Mouse (Mus musculus) kidney, embryonic 16.5 days (tissue): ENCODE measurements at regions not wholly inside any gene's neighbourhood (a gene's known extent, or its start where the extent isn't known, plus 50 kb on each side); places are given as distances from the start of the nearest gene placed in this dataset.

Experiments used
- ATAC-seq: fragments of 200-750 bp; cut with Nextera tagmentation; 2 replicates; pipeline ENCODE4 v1.8.0; 2017; ENCODE audit warnings: moderate TSS enrichment; ENCODE audit not compliant: low FRiP score, low TSS enrichment
- H3K27ac ChIP-seq: fragments of 300-500 bp; sonication (generic); 2 replicates; pipeline ENCODE4 v1.5.1; 2014; ENCODE audit warnings: low read length
- H3K27me3 ChIP-seq: fragments of 300-500 bp; sonication (generic); 2 replicates; pipeline ENCODE4 v1.6.1; 2014; ENCODE audit warnings: low read length, control low read depth, mixed read lengths; ENCODE audit not compliant: insufficient read depth
- H3K36me3 ChIP-seq: fragments of 300-500 bp; sonication (generic); 2 replicates; pipeline ENCODE4 v1.6.1; 2014; ENCODE audit warnings: low read length, control low read depth, mixed read lengths; ENCODE audit not compliant: insufficient read depth
- H3K4me1 ChIP-seq: fragments of 300-500 bp; sonication (generic); 2 replicates; pipeline ENCODE4 v1.6.1; 2014; ENCODE audit warnings: low read length, control low read depth, mixed read lengths; ENCODE audit not compliant: insufficient read depth
- H3K4me2 ChIP-seq: fragments of 300-500 bp; sonication (generic); replicated peaks from 2 replicates; pipeline ENCODE4 v1.6.1; 2014; ENCODE audit warnings: low read depth, low read length
- H3K4me3 ChIP-seq: fragments of 300-500 bp; sonication (generic); 2 replicates; pipeline ENCODE4 v1.5.1; 2014; ENCODE audit warnings: mild to moderate bottlenecking, low read length
- H3K9ac ChIP-seq: fragments of 300-500 bp; sonication (generic); replicated peaks from 2 replicates; pipeline ENCODE4 v1.6.1; 2014; ENCODE audit warnings: low read length
- H3K9me3 ChIP-seq: fragments of 300-500 bp; sonication (generic); 2 replicates; pipeline ENCODE4 v1.6.1; 2016; ENCODE audit warnings: low read length, control low read depth
- WGBS: fragments of 180-500 bp; shearing (Covaris S2); extraction: QIAGEN DNeasy Blood & Tissue Kit; methylation state at CpG from one replicate; pipeline ENCODE4 v1.1.7; 2014; 5-methylcytosine and 5-hydroxymethylcytosine counted together

- ATAC-seq, result no peak
- Histone ChIP-seq H3K4me1 (peaks cover 10% of the 10 kb centered on the region), H3K36me3 (no peaks in the 10 kb centered on the region), H3K27ac (no peak overlapping the region), H3K4me2 (no peak overlapping the region), H3K9ac (no peak overlapping the region), H3K27me3 (no peaks in the 10 kb centered on the region), H3K4me3 (no peak overlapping the region), H3K9me3 (no peaks in the 10 kb centered on the region)
- WGBS, result 85% methylated on average over 9 of the region's 9 CpGs
These were observed 56.5 kb upstream of the Slc24a4 start for GRCm38 (mm10) chr12:102071888-102072619.

- Histone ChIP-seq H3K27ac (no peak overlapping the region), H3K4me1 (peaks cover 10% of the 10 kb centered on the region), H3K9me3 (no peaks in the 10 kb centered on the region), H3K4me3 (no peak overlapping the region), H3K9ac (no peak overlapping the region), H3K27me3 (no peaks in the 10 kb centered on the region), H3K36me3 (no peaks in the 10 kb centered on the region), H3K4me2 (no peak overlapping the region)
- no peak for ATAC-seq
- WGBS, result 96% methylated on average over 3 of the region's 3 CpGs
These were observed 55.0 kb upstream of the Slc24a4 start for GRCm38 (mm10) chr12:102073540-102073939.

- Histone ChIP-seq H3K27ac (no peak overlapping the region), H3K9me3 (no peaks in the 10 kb centered on the region), H3K4me2 (no peak overlapping the region), H3K9ac (no peak overlapping the region), H3K36me3 (no peaks in the 10 kb centered on the region), H3K27me3 (no peaks in the 10 kb centered on the region), H3K4me1 (no peaks in the 10 kb centered on the region), H3K4me3 (no peak overlapping the region)
- 49% methylated on average over 5 of the region's 5 CpGs for WGBS
- no peak for ATAC-seq
These were observed 52.2 kb upstream of the Slc24a4 start for GRCm38 (mm10) chr12:102076298-102076697.
